Mouse (Mus musculus) midbrain, embryonic 12.5 days (tissue): ENCODE measurements at regions not wholly inside any gene's neighbourhood (a gene's known extent, or its start where the extent isn't known, plus 50 kb on each side); places are given as distances from the start of the nearest gene placed in this dataset.

ENCODE experiments used
- ATAC-seq: fragments of 200-750 bp; cut with Nextera tagmentation; 2 replicates; pipeline ENCODE4 v1.8.0; 2017; ENCODE audit warnings: low read depth, moderate TSS enrichment, moderate library complexity; ENCODE audit not compliant: low FRiP score
- H3K27ac ChIP-seq: fragments of 300-500 bp; sonication (generic); replicated peaks from 2 replicates; pipeline ENCODE4 v1.5.1; 2016; ENCODE audit warnings: mild to moderate bottlenecking
- H3K27me3 ChIP-seq: fragments of 300-500 bp; sonication (generic); 2 replicates; pipeline ENCODE4 v1.6.1; 2016; ENCODE audit warnings: mild to moderate bottlenecking
- H3K36me3 ChIP-seq: fragments of 300-500 bp; sonication (generic); 2 replicates; pipeline ENCODE4 v1.6.1; 2016
- H3K4me1 ChIP-seq: fragments of 300-500 bp; sonication (generic); 2 replicates; pipeline ENCODE4 v1.6.1; 2016
- H3K4me2 ChIP-seq: fragments of 300-500 bp; sonication (generic); replicated peaks from 2 replicates; pipeline ENCODE4 v1.6.1; 2016; ENCODE audit warnings: mild to moderate bottlenecking, moderate library complexity
- H3K4me3 ChIP-seq: fragments of 300-500 bp; sonication (generic); 2 replicates; pipeline ENCODE4 v1.5.1; 2016; ENCODE audit warnings: mild to moderate bottlenecking
- H3K9ac ChIP-seq: fragments of 300-500 bp; sonication (generic); replicated peaks from 2 replicates; pipeline ENCODE4 v1.6.1; 2016; ENCODE audit warnings: mild to moderate bottlenecking, moderate library complexity
- H3K9me3 ChIP-seq: fragments of 300-500 bp; sonication (generic); 2 replicates; pipeline ENCODE4 v1.6.1; 2016; ENCODE audit warnings: mild to moderate bottlenecking
- WGBS: fragments of 180-500 bp; shearing (Covaris S2); methylation state at CpG from one replicate; pipeline ENCODE4 v1.1.7; 2016; 5-methylcytosine and 5-hydroxymethylcytosine counted together

- Histone ChIP-seq H3K4me2 (no peak overlapping the region), H3K27ac (no peak overlapping the region), H3K9me3 (no peaks in the 10 kb centered on the region), H3K9ac (no peak overlapping the region), H3K27me3 (no peaks in the 10 kb centered on the region), H3K4me1 (peaks cover 8% of the 10 kb centered on the region), H3K36me3 (no peaks in the 10 kb centered on the region), H3K4me3 (no peak overlapping the region)
- WGBS = 23% methylated on average over 6 of the region's 6 CpGs
- ATAC-seq = no peak
These were observed 56.3 kb upstream of the Robo2 start for GRCm38 (mm10) chr16:74467745-74468420.

GRCm38 (mm10) chr16:74467159-74467558 lies 55.5 kb upstream of the Robo2 start:
- 82% methylated on average over 7 of the region's 7 CpGs for whole genome bisulfite sequencing
- Histone ChIP-seq H3K4me1 (peaks cover 8% of the 10 kb centered on the region), H3K36me3 (no peaks in the 10 kb centered on the region), H3K4me2 (no peak overlapping the region), H3K27me3 (no peaks in the 10 kb centered on the region), H3K9me3 (no peaks in the 10 kb centered on the region), H3K9ac (no peak overlapping the region), H3K4me3 (no peak overlapping the region), H3K27ac (no peak overlapping the region)
- ATAC-seq = no peak

- Histone ChIP-seq H3K4me3 (no peak overlapping the region), H3K27me3 (no peaks in the 10 kb centered on the region), H3K9ac (no peak overlapping the region), H3K9me3 (no peaks in the 10 kb centered on the region), H3K36me3 (no peaks in the 10 kb centered on the region), H3K4me2 (no peak overlapping the region), H3K4me1 (peaks cover 8% of the 10 kb centered on the region), H3K27ac (no peak overlapping the region)
- ATAC-seq = no peak
- 56% methylated on average over 2 of the region's 2 CpGs for WGBS
These were observed 53.2 kb upstream of the Robo2 start for GRCm38 (mm10) chr16:74464835-74465234.

DNA sequence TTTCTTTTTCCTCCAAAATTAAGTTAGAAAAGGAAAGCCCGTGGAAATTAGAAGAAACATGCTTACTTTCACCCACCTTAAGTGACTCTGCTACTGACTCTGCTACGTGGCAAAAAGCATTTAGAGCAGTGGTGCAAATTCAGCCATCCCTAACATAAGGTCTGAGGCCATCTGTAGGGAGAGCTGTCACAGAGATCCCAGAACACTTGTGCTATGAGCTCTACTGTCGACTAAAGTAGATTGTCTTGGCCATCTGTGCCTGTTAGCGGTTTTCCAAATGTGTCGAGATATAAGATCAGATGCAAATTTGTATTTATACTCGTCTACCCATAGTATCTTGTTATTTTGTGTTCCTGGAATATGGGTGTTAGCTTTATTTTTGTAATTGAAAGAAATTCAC lies 52.7 kb upstream of the Robo2 start:
- Histone ChIP-seq H3K36me3 (no peaks in the 10 kb centered on the region), H3K4me2 (no peak overlapping the region), H3K27ac (no peak overlapping the region), H3K9me3 (no peaks in the 10 kb centered on the region), H3K4me1 (peaks cover 8% of the 10 kb centered on the region), H3K4me3 (no peak overlapping the region), H3K9ac (no peak overlapping the region), H3K27me3 (no peaks in the 10 kb centered on the region)
- 71% methylated on average over 6 of the region's 6 CpGs for WGBS
- no peak for ATAC-seq

DNA sequence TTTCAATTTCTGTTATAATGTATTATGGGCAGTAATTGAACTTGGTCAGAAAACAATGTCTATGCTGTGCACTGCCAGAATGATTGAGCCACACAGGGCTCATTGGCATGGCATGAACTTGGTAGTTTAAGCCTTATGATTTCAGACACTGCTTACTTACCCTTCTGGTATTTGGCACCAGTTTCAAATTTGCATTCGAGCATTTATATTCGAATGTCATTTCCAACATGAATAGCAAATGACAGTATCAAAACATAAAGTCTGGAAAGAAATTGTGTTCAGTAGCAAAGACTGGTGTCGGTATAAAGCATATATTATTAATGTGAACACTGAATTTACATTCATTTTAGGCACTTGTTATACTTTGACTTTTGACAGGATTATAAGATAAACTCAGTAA lies 50.8 kb upstream of the Robo2 start:
- Histone ChIP-seq H3K9me3 (no peaks in the 10 kb centered on the region), H3K4me1 (no peaks in the 10 kb centered on the region; the same call in 1 of the 2 replicates), H3K9ac (no peak overlapping the region), H3K36me3 (no peaks in the 10 kb centered on the region), H3K27ac (no peak overlapping the region), H3K27me3 (no peaks in the 10 kb centered on the region), H3K4me3 (no peak overlapping the region), H3K4me2 (no peak overlapping the region)
- ATAC-seq = no peak
- 80% methylated on average over 3 of the region's 3 CpGs for WGBS
